Mouse (Mus musculus): ENCODE data around the gene Gm973.

DNA sequence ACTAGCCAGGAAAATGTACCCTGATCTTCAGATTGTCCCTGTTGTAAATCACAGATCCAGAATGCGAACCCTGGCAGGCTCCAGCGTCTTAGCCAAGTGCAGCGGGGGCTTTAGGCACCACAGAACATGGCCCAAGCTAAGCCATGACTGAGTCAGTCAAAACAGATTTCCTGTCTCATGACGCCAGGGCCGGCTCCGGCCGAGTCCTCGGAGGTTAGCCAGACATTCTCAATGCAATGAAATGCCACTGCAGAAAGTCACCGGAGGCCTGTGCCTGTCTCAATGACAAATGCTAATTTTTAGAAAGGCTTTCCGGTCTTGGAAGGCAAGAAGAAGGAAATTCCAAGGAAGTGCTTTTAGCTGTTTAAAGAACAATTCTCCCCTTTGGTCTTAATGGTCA, 93.8 kb downstream of the Gm973 start:
- TF ChIP-seq POLR2A (IDR thresholded peaks at IDR 0.05; ENCODE audit: low read depth, low read length) = no peak
- no peak for TF ChIP-seq CTCF (IDR thresholded peaks at IDR 0.05; ENCODE audit: extremely low read depth, insufficient read length, insufficient replicate concordance, low read depth, low read length)

Measured in small intestine, adult 2 months (tissue).